Comparison of ENCODE assay signal across 8 mouse cellular contexts in the genomic region with DNA sequence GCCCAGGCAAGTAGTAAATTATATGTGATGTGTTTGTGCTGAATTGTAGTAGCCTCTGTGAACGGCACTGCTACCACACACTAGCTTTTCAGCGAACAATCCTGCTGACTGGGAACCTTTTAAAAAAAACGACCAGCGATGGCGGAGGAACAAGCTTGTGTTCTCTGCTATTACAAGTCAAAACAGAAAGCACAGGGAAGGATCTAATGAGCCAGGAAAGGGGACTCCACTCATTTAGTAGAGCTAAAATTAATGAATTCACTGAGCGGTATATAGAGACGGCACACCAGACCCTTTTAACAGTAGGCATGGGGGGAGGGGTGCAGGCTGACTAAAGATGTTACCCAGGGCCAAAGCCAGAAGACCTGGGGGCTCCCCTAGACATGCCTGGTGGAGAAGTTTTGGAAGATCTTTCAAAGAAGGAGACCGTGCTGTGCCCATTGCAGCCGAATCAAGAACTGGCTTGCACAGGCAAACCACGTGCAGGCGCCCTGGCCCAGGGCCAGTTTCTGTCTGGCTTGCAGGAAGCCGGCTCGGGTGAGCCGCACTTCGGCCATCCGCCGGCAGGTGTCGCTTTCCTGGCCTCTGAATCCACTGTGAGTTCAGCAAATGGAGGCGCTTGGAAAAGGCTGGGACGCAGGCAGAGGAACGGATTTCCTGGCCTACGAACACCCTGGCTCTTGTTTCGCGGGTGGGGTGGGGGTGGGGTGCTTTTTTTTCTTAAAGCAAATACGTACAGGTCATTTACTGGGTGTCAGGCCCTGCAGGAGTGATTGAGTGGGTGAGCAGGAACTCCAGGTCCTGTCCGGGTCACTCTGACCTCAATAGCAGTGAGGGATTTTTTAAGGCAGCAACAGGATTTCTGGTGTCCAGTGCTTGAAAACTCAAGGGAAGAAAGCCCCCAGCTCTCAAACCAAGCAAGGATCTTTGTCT. TPM values are rescaled to one million over a fixed set of nuclear protein-coding genes. Genes with fewer than 3 reads are reported as not detected.
DNase-seq lines count a peak whose midpoint lies in the region; ATAC-seq and TF ChIP-seq lines count a peak whose summit lies in the region.

No protein-coding gene starts in this region.

- H3K9me3 ChIP-seq in CH12.LX (replicated peaks; ENCODE audit: low read length) = no peaks in the 10 kb centered on the region
- no peaks in the 10 kb centered on the region for H3K9me3 ChIP-seq in forebrain, embryonic 11.5 days (ENCODE audit: control insufficient read depth, low read length)
- H3K9me3 ChIP-seq in heart, embryonic 16.5 days (replicated peaks; ENCODE audit: control insufficient read depth, low read length) = no peaks in the 10 kb centered on the region
- no peaks in the 10 kb centered on the region for H3K9me3 ChIP-seq in liver, embryonic 13.5 days (replicated peaks)
- H3K9me3 ChIP-seq in stomach, embryonic 14.5 days (ENCODE audit: control insufficient read depth, low read depth, low read length) = no peaks in the 10 kb centered on the region

- ATAC-seq in forebrain, embryonic 11.5 days (replicated peaks; ENCODE audit: low FRiP score) = peak; percentile 91
- ATAC-seq in heart, embryonic 16.5 days (replicated peaks; ENCODE audit: extremely low read depth, insufficient read depth, low FRiP score) = peak; percentile 86
- ATAC-seq in liver, embryonic 13.5 days (ENCODE audit: low read depth) = peak; percentile 71
- ATAC-seq in stomach, embryonic 14.5 days (ENCODE audit: insufficient number of reproducible peaks, insufficient read depth, low FRiP score, low read depth) = peak; percentile 78

- no peaks in the 10 kb centered on the region for H3K36me3 ChIP-seq in CH12.LX (replicated peaks in 1 of 2; ENCODE audit: control insufficient read depth in 1 of 2, insufficient read depth in 1 of 2, low read length in 1 of 2)
- H3K36me3 ChIP-seq in forebrain, embryonic 11.5 days (ENCODE audit: control insufficient read depth, insufficient read depth, low read length) = no peaks in the 10 kb centered on the region
- no peaks in the 10 kb centered on the region for H3K36me3 ChIP-seq in heart, embryonic 16.5 days (ENCODE audit: control insufficient read depth, insufficient read depth)
- no peaks in the 10 kb centered on the region for H3K36me3 ChIP-seq in liver, embryonic 13.5 days
- H3K36me3 ChIP-seq in stomach, embryonic 14.5 days (ENCODE audit: control insufficient read depth, insufficient read depth, low read length) = no peaks in the 10 kb centered on the region

- H3K4me1 ChIP-seq in CH12.LX (ENCODE audit: control insufficient read depth in 1 of 2, insufficient read depth in 2 of 2) = peaks cover 4 to 40% of the 10 kb centered on the region in 2 experiments
- 0 out of 2 replicates have a peak, but pooled peaks cover 3% of the 10 kb centered on the region for H3K4me1 ChIP-seq in forebrain, embryonic 11.5 days (replicated peaks; ENCODE audit: control insufficient read depth, insufficient read depth, low read length)
- peaks cover 16% of the 10 kb centered on the region for H3K4me1 ChIP-seq in heart, embryonic 16.5 days (ENCODE audit: control insufficient read depth, insufficient read depth, low read length)
- peaks cover 31% of the 10 kb centered on the region for H3K4me1 ChIP-seq in liver, embryonic 13.5 days (replicated peaks)
- peaks cover 10% of the 10 kb centered on the region; the same call in 1 of the 2 replicates for H3K4me1 ChIP-seq in stomach, embryonic 14.5 days (ENCODE audit: control insufficient read depth, insufficient read depth, low read length)

- H3K27me3 ChIP-seq in CH12.LX (replicated peaks) = no peaks in the 10 kb centered on the region
- no peaks in the 10 kb centered on the region for H3K27me3 ChIP-seq in forebrain, embryonic 11.5 days (ENCODE audit: control insufficient read depth, insufficient read depth, low read length)
- H3K27me3 ChIP-seq in heart, embryonic 16.5 days (ENCODE audit: control insufficient read depth, insufficient read depth, low read length) = no peaks in the 10 kb centered on the region
- H3K27me3 ChIP-seq in liver, embryonic 13.5 days = no peaks in the 10 kb centered on the region
- H3K27me3 ChIP-seq in stomach, embryonic 14.5 days (ENCODE audit: control insufficient read depth, insufficient read depth, low read length) = no peaks in the 10 kb centered on the region

- no peaks in the 10 kb centered on the region for H3K79me2 ChIP-seq in CH12.LX (replicated peaks; ENCODE audit: control insufficient read depth, extremely low read depth, insufficient read depth, poor library complexity, severe bottlenecking)

- H3K9ac ChIP-seq in CH12.LX (ENCODE audit: insufficient read depth, low read depth) = no peak overlapping the region
- peak overlapping the region; percentile 45 for H3K9ac ChIP-seq in forebrain, embryonic 11.5 days (ENCODE audit: low read length)
- peak overlapping the region; percentile 68 for H3K9ac ChIP-seq in heart, embryonic 16.5 days (ENCODE audit: low read length)
- H3K9ac ChIP-seq in liver, embryonic 13.5 days = peak overlapping the region; percentile 36
- H3K9ac ChIP-seq in stomach, embryonic 14.5 days (replicated peaks; ENCODE audit: low read depth, low read length) = peak overlapping the region; percentile 33; the same call in 1 of the 2 replicates

- dilution Hi-C loops in CH12.LX (cut with MboI; ENCODE audit: extremely low pct_ligation_motif_present, extremely low pct_unique_long_range_greater_than_20kb, low sequenced_read_pairs) = no loop called here

- peak; percentile 41 to 78 for TF ChIP-seq CTCF in CH12.LX (conservative IDR thresholded peaks at IDR 0.05 in 1 of 2, IDR thresholded peaks at IDR 0.05 in 1 of 2; ENCODE audit: low read depth in 2 of 2, low read length in 2 of 2)

- TF ChIP-seq EP300 in CH12.LX (IDR thresholded peaks at IDR 0.05; ENCODE audit: low read length) = no peak

- peak; percentile 84 for DNase-seq in CH12.LX (ENCODE audit: extremely low read depth)
- peak; percentile 85 for DNase-seq in c-Kit-positive CD71-negative TER-119-negative erythroid progenitor cells, embryonic 14.5 days (ENCODE audit: low read depth)
- peak; percentile 100 for DNase-seq in forebrain, embryonic 11.5 days (ENCODE audit: low spot score)
- peak; percentile 99 to 100 for DNase-seq in kidney, postnatal 25 days
- DNase-seq in liver, embryonic 13.5 days = peak; percentile 86
- peak; percentile 91 to 95 for DNase-seq in natural killer cell, adult 2 months (ENCODE audit: low spot score in 2 of 2)

- H3K4me2 ChIP-seq in CH12.LX (ENCODE audit: insufficient read depth, low read depth, poor library complexity, severe bottlenecking) = no peak overlapping the region
- peak overlapping the region; percentile 44 for H3K4me2 ChIP-seq in forebrain, embryonic 11.5 days (ENCODE audit: low read depth, low read length, severe bottlenecking)
- H3K4me2 ChIP-seq in heart, embryonic 16.5 days (ENCODE audit: low read depth, low read length) = peak overlapping the region; percentile 78
- H3K4me2 ChIP-seq in liver, embryonic 13.5 days = peak overlapping the region; percentile 57
- peak overlapping the region; percentile 52 for H3K4me2 ChIP-seq in stomach, embryonic 14.5 days (replicated peaks; ENCODE audit: low read depth, low read length)

- no peak for TF ChIP-seq POLR2A in CH12.LX (IDR thresholded peaks at IDR 0.05; ENCODE audit: low read depth, low read length)

- H3K27ac ChIP-seq in CH12.LX (ENCODE audit: insufficient read depth, low read depth) = no peak overlapping the region
- H3K27ac ChIP-seq in forebrain, embryonic 11.5 days (ENCODE audit: low read depth, low read length) = peak overlapping the region; percentile 64
- H3K27ac ChIP-seq in heart, embryonic 16.5 days (ENCODE audit: low read length) = peak overlapping the region; percentile 73
- no peak overlapping the region; the same call in 1 of the 2 replicates for H3K27ac ChIP-seq in liver, embryonic 13.5 days
- peak overlapping the region; percentile 75 for H3K27ac ChIP-seq in stomach, embryonic 14.5 days (ENCODE audit: low read length)

- H3K4me3 ChIP-seq in CH12.LX (replicated peaks in 1 of 3; ENCODE audit: low read depth in 2 of 3, low read length in 2 of 3, poor library complexity in 1 of 3) = no peak overlapping the region
- H3K4me3 ChIP-seq in forebrain, embryonic 11.5 days (ENCODE audit: low read depth, low read length) = peak overlapping the region; percentile 14; the same call in 1 of the 2 replicates
- H3K4me3 ChIP-seq in heart, embryonic 16.5 days (ENCODE audit: low read length) = peak overlapping the region; percentile 45
- peak overlapping the region; percentile 4; the same call in 1 of the 2 replicates for H3K4me3 ChIP-seq in liver, embryonic 13.5 days (replicated peaks)
- H3K4me3 ChIP-seq in stomach, embryonic 14.5 days (ENCODE audit: low read depth, low read length) = peak overlapping the region; percentile 7

- in situ Hi-C loops in CH12.LX (cut with MboI; ENCODE audit: low pct_ligation_motif_present, low pct_unique_long_range_greater_than_20kb, low sequenced_read_pairs) = no loop called here

- peak; percentile 47 for TF ChIP-seq RAD21 in CH12.LX (IDR thresholded peaks at IDR 0.05; ENCODE audit: low read depth, low read length)

- WGBS in forebrain, embryonic 11.5 days = 13% methylated on average over 26 of the region's 26 CpGs
- WGBS in heart, embryonic 16.5 days = 12% methylated on average over 26 of the region's 26 CpGs
- WGBS in liver, embryonic 13.5 days (ENCODE audit: insufficient replicate concordance) = 14% methylated on average over 26 of the region's 26 CpGs
- WGBS in stomach, embryonic 14.5 days = 8% methylated on average over 26 of the region's 26 CpGs

TF ChIP-seq in CH12.LX, 34 proteins besides CTCF, POLR2A, EP300 and RAD21 (continues in another document):
- no peak for TF ChIP-seq CHD2 (IDR thresholded peaks at IDR 0.05; ENCODE audit: low read length)
- no peak for TF ChIP-seq TBP (conservative IDR thresholded peaks at IDR 0.05; ENCODE audit: low read depth, low read length)
- TF ChIP-seq KAT2A (IDR thresholded peaks at IDR 0.05; ENCODE audit: insufficient replicate concordance, low read length) = no peak
- TF ChIP-seq SMC3 (IDR thresholded peaks at IDR 0.05; ENCODE audit: low read depth, low read length) = peak; percentile 80
- TF ChIP-seq ZNF384 (IDR thresholded peaks at IDR 0.05; ENCODE audit: low read depth, low read length) = no peak
- TF ChIP-seq MAFK (IDR thresholded peaks at IDR 0.05; ENCODE audit: insufficient replicate concordance, low read length) = no peak
- TF ChIP-seq MAX (IDR thresholded peaks at IDR 0.05; ENCODE audit: low read length) = peak; percentile 94
- no peak for TF ChIP-seq MAZ (IDR thresholded peaks at IDR 0.05; ENCODE audit: low read depth, low read length)
- TF ChIP-seq HCFC1 (IDR thresholded peaks at IDR 0.05; ENCODE audit: low read depth, low read length) = no peak

RNA-seq across cellular contexts. Expression of a gene that starts 11.7 kb away (rescaled TPM):
- total RNA-seq in CH12.LX (2012; rRNA removed) (not detected in 2 replicates), CH12.LX (2014; rRNA removed) (0.42 TPM in 1 of 2 replicates, not detected in the other)
- 1.3 and 2.1 TPM in 2 replicates for polyA plus RNA-seq in CH12.LX (2012; ENCODE audit: insufficient read length, low read depth)
- polyA plus RNA-seq in forebrain, embryonic 11.5 days (2014; fragmentation: Nextera tagmentation; extraction: Ambion mirVana) = 4.6 TPM in 1 of 2 replicates, not detected in the other
- polyA plus RNA-seq in heart, embryonic 16.5 days (2015; fragmentation: Nextera tagmentation; extraction: Ambion mirVana) = 1.4 TPM in 1 of 2 replicates, not detected in the other
- polyA plus RNA-seq in liver, embryonic 13.5 days (2015; fragmentation: Nextera tagmentation; extraction: Ambion mirVana) = 0.32 and 0.86 TPM in 2 replicates
- not detected in 2 replicates for polyA plus RNA-seq in stomach, embryonic 14.5 days (2014; fragmentation: Nextera tagmentation; extraction: Ambion mirVana)

Comparison
In these comparisons a context has a peak if more than half of its experiments do, and no peak if none do; other contexts are left out.
1. H3K27ac ChIP-seq: peak in forebrain, embryonic 11.5 days (single experiment), heart, embryonic 16.5 days (single experiment) and stomach, embryonic 14.5 days (single experiment); none in CH12.LX (single experiment) and liver, embryonic 13.5 days (single experiment).
2. H3K4me3 ChIP-seq: peak in forebrain, embryonic 11.5 days (single experiment), heart, embryonic 16.5 days (single experiment), liver, embryonic 13.5 days (single experiment) and stomach, embryonic 14.5 days (single experiment); none in CH12.LX (0 of 3).
3. Peak in every context shown above with its lines, with median percentiles within 50 percentile points of each other: DNase-seq and ATAC-seq.